Mouse (Mus musculus): ENCODE results near the gene Cd151.

Cd151 gene

DNA sequence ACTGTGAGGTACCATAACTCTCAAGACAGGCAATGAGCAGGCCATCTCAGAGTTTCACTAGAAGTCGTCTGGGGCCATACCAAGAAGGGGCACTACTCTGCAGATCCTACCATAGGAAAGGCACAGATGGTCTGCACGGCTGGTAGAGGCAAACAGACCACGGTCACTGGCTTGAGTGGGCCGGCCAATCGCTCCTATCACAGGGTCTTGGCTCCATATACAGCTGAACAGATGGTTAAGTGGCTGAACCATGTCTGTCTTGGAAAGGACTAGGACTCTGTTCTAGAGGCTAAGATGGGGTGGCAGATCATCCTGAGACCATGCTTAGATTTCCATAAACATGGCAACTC is 35.3 kb downstream of the Cd151 start:
- no peak for DNase-seq

DNA sequence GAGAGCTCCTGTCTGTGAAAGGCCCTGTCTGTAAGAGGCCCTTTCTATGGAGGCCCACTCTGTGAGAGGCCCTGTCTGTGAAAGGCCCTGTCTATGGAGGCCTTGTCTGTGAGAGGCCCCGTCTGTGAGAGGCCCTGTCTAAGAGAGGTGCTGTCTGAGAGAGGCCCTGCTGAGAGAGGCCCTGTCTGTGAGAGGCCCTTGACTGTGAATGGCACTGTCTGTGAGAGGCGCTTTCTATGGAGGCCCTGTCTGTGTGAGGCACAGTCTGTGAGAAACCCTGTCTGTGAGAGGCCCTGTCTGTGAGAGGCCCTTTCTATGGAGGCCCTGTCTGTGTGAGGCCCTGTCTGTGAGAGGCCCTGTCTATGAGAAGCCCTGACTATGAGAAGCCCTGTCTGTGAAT is 39.1 kb downstream of the Cd151 start:
- DNase-seq, result no peak

DNA sequence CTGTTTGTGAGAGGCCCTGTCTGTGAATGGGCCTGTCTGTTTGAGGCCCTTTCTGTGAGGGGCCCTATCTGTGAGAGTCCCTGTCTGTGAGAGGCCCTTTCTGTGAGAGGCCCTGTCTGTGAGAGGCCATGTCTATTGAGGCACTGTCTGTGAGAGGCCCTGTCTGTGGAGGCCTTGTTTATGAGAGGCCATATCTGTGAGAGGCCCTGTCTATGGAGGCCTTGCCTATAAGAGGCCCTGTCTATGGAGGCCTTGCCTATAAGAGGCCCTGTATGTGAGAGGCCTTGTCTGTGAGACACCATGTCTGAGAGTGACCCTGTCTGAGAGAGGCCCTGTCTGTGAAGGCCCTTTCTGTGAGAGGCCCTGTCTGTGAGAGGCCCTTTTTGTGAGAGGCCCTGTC is 41.0 kb downstream of the Cd151 start:
- DNase-seq, result no peak

DNA sequence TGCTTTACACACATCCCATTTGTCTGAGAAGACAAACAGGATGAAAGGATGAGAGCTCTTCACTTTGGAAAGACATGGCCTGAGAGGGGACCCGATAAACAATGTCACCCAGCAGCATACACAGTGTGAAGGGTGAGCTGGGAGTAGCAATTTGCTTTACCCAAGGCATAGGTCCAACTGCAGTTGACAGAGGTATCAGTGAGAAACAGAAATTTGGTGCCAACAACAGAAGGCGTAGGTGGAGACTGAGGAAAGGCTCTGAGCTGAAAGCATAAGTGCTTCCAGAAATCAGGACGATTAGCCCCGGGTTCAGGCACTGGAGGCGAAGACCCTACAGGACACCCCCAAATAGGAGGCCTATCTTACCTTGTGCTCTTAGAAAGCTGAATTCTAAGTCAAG is 43.0 kb downstream of the Cd151 start:
- no peak for DNase-seq

DNA sequence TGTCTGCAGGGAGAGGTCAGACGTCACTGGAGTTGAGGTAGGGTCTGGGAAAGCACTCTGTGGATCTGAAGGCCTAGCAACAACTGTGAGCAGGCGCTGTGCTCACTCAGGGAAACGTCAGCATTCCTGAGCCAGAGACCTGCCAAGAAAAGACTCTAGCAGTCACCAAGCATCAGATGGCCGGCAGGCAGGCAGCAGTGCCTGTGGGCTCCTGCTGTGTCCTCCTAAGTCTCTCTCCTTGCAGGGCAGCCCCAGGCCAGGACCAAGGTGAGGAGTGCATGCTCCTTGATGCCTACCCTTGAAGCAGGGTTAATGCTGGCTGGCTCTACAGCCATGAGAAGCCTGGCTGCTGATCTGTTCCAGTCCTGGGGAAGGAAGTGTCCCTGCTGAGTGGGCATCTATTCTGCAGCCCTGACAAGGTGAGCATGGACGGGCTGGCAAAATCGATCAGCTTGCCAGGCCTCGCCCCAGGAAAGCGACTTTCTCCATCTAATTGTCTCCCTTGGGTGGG is 43.5 kb downstream of the Cd151 start:
- no peak for DNase-seq

DNA sequence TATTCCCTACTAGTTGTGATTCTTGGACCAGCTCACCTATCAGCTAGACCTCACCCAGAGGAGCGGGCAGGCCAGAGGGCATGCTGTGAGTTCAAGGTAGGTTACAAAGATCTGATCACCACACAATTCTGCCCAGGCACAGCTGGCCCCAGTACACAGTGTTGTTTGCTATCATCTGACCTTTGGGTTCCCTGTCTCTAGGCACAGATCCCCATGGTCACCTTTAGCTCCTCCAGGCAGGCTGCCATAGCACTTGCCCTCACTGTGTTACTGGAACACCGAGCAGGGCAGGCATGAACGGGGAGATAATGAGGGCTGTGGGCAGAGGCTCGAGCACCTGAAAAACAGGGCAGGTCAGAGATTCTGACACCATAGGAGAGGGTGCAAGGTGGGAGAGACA is 50.4 kb downstream of the Cd151 start:
- DNase-seq, result no peak

DNA sequence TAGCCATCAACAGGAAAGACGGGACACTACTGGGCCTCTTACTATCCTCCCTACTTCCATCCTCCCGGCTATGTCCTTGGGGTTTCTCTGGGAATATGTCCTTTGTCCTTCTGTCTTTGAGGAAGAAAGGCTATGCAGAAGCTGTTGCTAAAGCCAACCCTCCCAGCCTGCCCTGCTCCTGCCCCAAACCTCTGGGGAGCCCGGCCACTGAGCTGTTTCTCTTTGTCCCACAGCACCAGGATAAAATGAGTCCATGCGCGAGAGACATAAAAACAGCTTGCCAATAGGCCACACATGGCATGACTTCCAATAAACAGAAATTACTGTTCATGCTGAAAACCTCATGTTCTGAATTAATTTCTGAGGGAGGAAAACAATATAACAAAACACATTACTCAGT is 51.1 kb downstream of the Cd151 start:
- no peak for DNase-seq

DNA sequence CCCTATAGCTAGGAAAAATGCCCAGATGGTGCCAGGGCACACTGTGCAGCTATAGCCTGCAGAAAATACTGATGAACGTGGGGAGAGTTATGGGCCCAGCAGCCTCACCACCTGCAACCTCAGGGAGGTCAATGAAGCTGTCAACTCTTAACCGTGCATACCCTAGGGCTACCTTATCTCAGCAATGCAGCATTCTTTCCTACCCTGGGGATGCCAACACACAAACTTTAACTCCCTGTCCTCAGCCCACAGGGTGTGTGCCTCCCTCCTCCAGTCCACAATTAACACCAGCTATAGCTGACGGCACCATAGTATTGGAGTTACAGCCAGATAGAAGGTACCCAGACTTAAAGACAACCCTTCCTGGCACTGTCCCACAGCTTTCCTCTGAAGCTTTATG is 51.7 kb downstream of the Cd151 start:
- no peak for DNase-seq

DNA sequence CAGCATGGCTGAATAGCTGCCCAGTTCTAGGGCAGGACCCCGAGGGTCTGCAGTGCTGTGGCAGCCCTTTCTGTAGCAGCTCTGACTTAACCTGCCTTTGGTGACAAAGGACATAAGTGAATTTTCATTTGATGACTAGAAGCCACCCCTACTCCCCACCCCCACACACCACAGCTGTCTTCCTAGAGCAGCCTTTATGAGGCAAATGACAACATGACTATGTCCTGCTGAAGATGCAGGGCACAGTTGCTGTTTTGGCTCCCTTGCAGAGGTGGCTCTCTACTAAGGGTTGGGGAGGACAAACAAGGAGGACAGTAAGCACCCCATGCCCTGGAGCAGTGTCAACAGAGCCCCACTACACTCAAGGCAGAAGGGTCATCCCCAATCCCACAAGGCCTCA is 52.6 kb downstream of the Cd151 start:
- no peak for DNase-seq

All from thymus, postnatal 14 days (tissue).